Mouse (Mus musculus) heart, embryonic 16.5 days (tissue): ENCODE results near the gene Wdr43. TPM values are rescaled to one million over a fixed set of nuclear protein-coding genes. Genes with fewer than 3 reads are reported as not detected.

ENCODE experiments used
- ATAC-seq: fragments of 200-750 bp; cut with Nextera tagmentation; replicated peaks from 2 replicates; pipeline ENCODE4 v1.8.0; 2017; ENCODE audit warnings: moderate number of reproducible peaks; ENCODE audit not compliant: insufficient read depth, low FRiP score; ENCODE audit errors: extremely low read depth
- H3K27ac ChIP-seq: fragments of 300-500 bp; sonication (generic); 2 replicates; pipeline ENCODE4 v1.5.1; 2014; ENCODE audit warnings: mild to moderate bottlenecking, low read length, control low read depth, moderate library complexity
- H3K27me3 ChIP-seq: fragments of 300-500 bp; sonication (generic); 2 replicates; pipeline ENCODE4 v1.6.1; 2014; ENCODE audit warnings: low read length, mixed read lengths; ENCODE audit not compliant: control insufficient read depth, insufficient read depth
- H3K36me3 ChIP-seq: fragments of 300-500 bp; sonication (generic); 2 replicates; pipeline ENCODE4 v1.6.1; 2014; ENCODE audit not compliant: control insufficient read depth, insufficient read depth
- H3K4me1 ChIP-seq: fragments of 300-500 bp; sonication (generic); 2 replicates; pipeline ENCODE4 v1.6.1; 2014; ENCODE audit warnings: low read length, mixed read lengths; ENCODE audit not compliant: control insufficient read depth, insufficient read depth
- H3K4me2 ChIP-seq: fragments of 300-500 bp; sonication (generic); 2 replicates; pipeline ENCODE4 v1.6.1; 2014; ENCODE audit warnings: low read depth, mild to moderate bottlenecking, control low read depth, low read length
- H3K4me3 ChIP-seq: fragments of 300-500 bp; sonication (generic); 2 replicates; pipeline ENCODE4 v1.5.1; 2014; ENCODE audit warnings: mild to moderate bottlenecking, control low read depth, low read length
- H3K9ac ChIP-seq: fragments of 300-500 bp; sonication (generic); 2 replicates; pipeline ENCODE4 v1.6.1; 2014; ENCODE audit warnings: low read length, control low read depth
- H3K9me3 ChIP-seq: fragments of 300-500 bp; sonication (generic); replicated peaks from 2 replicates; pipeline ENCODE4 v1.6.1; 2016; ENCODE audit warnings: low read length; ENCODE audit not compliant: control insufficient read depth
- WGBS: fragments of 180-500 bp; shearing (Covaris S2); extraction: QIAGEN DNeasy Blood & Tissue Kit; methylation state at CpG from one replicate; pipeline ENCODE4 v1.1.7; 2014; 5-methylcytosine and 5-hydroxymethylcytosine counted together
- polyA plus RNA-seq: library from polyadenylated mRNA; unstranded; fragments of >200 nt; fragmentation: Nextera tagmentation; extraction: Ambion mirVana; gene quantifications from 2 replicates; pipeline ENCODE4 v1.2.1, GENCODE M21; 2015

Wdr43 gene
- polyA plus RNA-seq, 1 experiment from 2014 or later, result 49.7 TPM

GRCm38 (mm10) chr17:71705550-71706480, 90.1 kb downstream of the Wdr43 start:
- no peaks in the 10 kb centered on the region for H3K36me3 ChIP-seq
- peak; percentile 66 for ATAC-seq
- H3K27me3 ChIP-seq, result no peaks in the 10 kb centered on the region
- no peak overlapping the region for H3K4me2 ChIP-seq
- no peak overlapping the region for H3K4me3 ChIP-seq
- H3K27ac ChIP-seq, result peak overlapping the region; percentile 85
- H3K4me1 ChIP-seq, result peaks cover 18% of the 10 kb centered on the region
- peak overlapping the region; percentile 28 for H3K9ac ChIP-seq
- 54% methylated on average over 14 of the region's 14 CpGs for WGBS
- peaks cover 5% of the 10 kb centered on the region; the same call in 1 of the 2 replicates for H3K9me3 ChIP-seq

- H3K4me3 ChIP-seq, result no peak overlapping the region
- peaks cover 5% of the 10 kb centered on the region; the same call in 1 of the 2 replicates for H3K9me3 ChIP-seq
- no peak overlapping the region for H3K9ac ChIP-seq
- no peaks in the 10 kb centered on the region for H3K27me3 ChIP-seq
- no peak overlapping the region for H3K27ac ChIP-seq
- 58% methylated on average over 4 of the region's 4 CpGs for WGBS
- H3K4me2 ChIP-seq, result no peak overlapping the region
- H3K36me3 ChIP-seq, result no peaks in the 10 kb centered on the region
- ATAC-seq, result no peak
- H3K4me1 ChIP-seq, result peaks cover 28% of the 10 kb centered on the region
These were observed 92.0 kb downstream of the Wdr43 start for GRCm38 (mm10) chr17:71707715-71708114.

Other genes starting within 250 kb of the Wdr43 start
- 2.6 and 4.9 TPM in 2 replicates for gene Gm4707, start 156.0 kb upstream of the Wdr43 start, polyA plus RNA-seq
- 34.4 and 35.4 TPM in 2 replicates for gene Smchd1, start 140.6 kb upstream of the Wdr43 start, polyA plus RNA-seq
- 35.2 and 41.0 TPM in 2 replicates for gene Ndc80, start 89.0 kb upstream of the Wdr43 start, polyA plus RNA-seq
- 0.24 and 0.42 TPM in 2 replicates for gene Spdya, start 63.8 kb upstream of the Wdr43 start, polyA plus RNA-seq
- 2.3 and 3.1 TPM in 2 replicates for gene Togaram2, start 57.4 kb downstream of the Wdr43 start, polyA plus RNA-seq
- gene Pcare, start 137.0 kb downstream of the Wdr43 start, polyA plus RNA-seq, result 0.03 TPM in 1 of 2 replicates, not detected in the other
- 35.8 and 37.2 TPM in 2 replicates for gene Clip4, start 152.6 kb downstream of the Wdr43 start, polyA plus RNA-seq